Mouse (Mus musculus): ENCODE data around the gene Lpcat1. TPM values are rescaled to one million over a fixed set of nuclear protein-coding genes. Genes with fewer than 3 reads are reported as not detected.
A peak's percentile ranks its signal among the peaks of the same experiment; 100 is the strongest.

Gene Lpcat1
- polyA plus RNA-seq, 1 experiment from 2014 or later, result 64.4 TPM

- peak overlapping the region; percentile 84 for H3K4me2 ChIP-seq
- 60% methylated on average over 9 of the region's 9 CpGs for WGBS
- H3K4me3 ChIP-seq, result no peak overlapping the region
- ATAC-seq (replicated peaks), result no peak
- no peaks in the 10 kb centered on the region for H3K9me3 ChIP-seq
- H3K27ac ChIP-seq, result no peak overlapping the region
- no peak overlapping the region for H3K9ac ChIP-seq
- H3K4me1 ChIP-seq, result peaks cover 29% of the 10 kb centered on the region
- H3K27me3 ChIP-seq (replicated peaks), result no peaks in the 10 kb centered on the region
- no peaks in the 10 kb centered on the region for H3K36me3 ChIP-seq (replicated peaks)
These were observed 2.4 kb downstream of the Lpcat1 start for GRCm38 (mm10) chr13:73469257-73469967.

DNA sequence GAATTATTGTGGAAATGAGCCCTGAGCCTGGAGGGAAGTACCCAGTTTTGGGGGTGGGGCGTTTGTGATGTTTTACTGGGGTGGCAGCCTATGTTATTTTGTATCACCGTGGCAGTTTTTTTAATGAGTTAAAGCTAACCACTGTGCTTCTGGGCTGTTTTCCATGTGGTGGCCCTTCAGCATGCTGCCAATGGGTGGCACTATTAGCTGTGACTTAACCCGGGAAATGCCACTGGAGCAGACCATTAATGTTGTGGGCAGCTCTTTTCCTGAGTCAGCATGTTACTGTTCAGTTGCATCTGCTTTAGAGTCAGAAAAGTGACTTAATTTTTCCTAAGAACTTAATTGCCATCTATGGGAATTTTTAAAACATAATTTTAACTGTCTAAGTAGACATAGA lies 5.5 kb downstream of the Lpcat1 start:
- no peak overlapping the region for H3K27ac ChIP-seq
- H3K4me3 ChIP-seq, result no peak overlapping the region
- H3K9ac ChIP-seq, result no peak overlapping the region
- no peak for ATAC-seq (replicated peaks)
- no peaks in the 10 kb centered on the region for H3K27me3 ChIP-seq (replicated peaks)
- H3K4me1 ChIP-seq, result peaks cover 29% of the 10 kb centered on the region
- H3K36me3 ChIP-seq (replicated peaks), result no peaks in the 10 kb centered on the region
- whole genome bisulfite sequencing, result 80% methylated on average over 3 of the region's 3 CpGs
- H3K9me3 ChIP-seq, result no peaks in the 10 kb centered on the region
- no peak overlapping the region for H3K4me2 ChIP-seq

- H3K9me3 ChIP-seq, result no peaks in the 10 kb centered on the region
- H3K27me3 ChIP-seq (replicated peaks), result no peaks in the 10 kb centered on the region
- H3K27ac ChIP-seq, result no peak overlapping the region
- H3K4me3 ChIP-seq, result no peak overlapping the region
- H3K4me1 ChIP-seq, result peaks cover 19% of the 10 kb centered on the region
- no peak overlapping the region for H3K4me2 ChIP-seq
- no peaks in the 10 kb centered on the region for H3K36me3 ChIP-seq (replicated peaks)
- no peak for ATAC-seq (replicated peaks)
- 92% methylated on average over 2 of the region's 2 CpGs for WGBS
- H3K9ac ChIP-seq, result no peak overlapping the region
These were observed 6.7 kb downstream of the Lpcat1 start for GRCm38 (mm10) chr13:73473746-73474145.

DNA sequence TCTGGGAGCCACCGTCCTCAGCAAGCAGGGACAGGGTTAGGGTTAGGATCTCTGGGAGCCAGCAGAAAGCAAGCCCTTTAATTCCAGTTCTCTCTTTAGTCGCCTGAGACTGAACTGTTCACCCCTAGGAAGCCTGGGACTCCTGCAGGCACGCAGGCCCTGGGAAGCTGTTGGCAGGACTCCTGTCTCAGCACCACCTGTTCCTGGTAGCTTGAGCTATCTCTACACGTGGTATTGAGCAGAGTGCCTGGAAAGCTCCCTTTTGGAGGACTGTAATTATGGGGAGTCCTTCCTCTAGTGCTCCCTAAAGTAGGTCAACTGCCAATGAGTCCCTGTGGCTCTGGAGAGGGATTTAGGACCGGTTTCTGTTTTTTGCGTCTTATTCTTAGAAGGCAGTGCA lies 7.2 kb downstream of the Lpcat1 start:
- Histone ChIP-seq H3K36me3 (replicated peaks) (no peaks in the 10 kb centered on the region), H3K27ac (no peak overlapping the region), H3K9me3 (no peaks in the 10 kb centered on the region), H3K4me3 (no peak overlapping the region), H3K4me2 (no peak overlapping the region), H3K27me3 (replicated peaks) (no peaks in the 10 kb centered on the region), H3K4me1 (peaks cover 15% of the 10 kb centered on the region), H3K9ac (no peak overlapping the region)
- ATAC-seq (replicated peaks), result no peak
- WGBS, result 89% methylated on average over 6 of the region's 6 CpGs

- H3K4me1 ChIP-seq, result peaks cover 3% of the 10 kb centered on the region
- WGBS, result 94% methylated on average over 12 of the region's 12 CpGs
- ATAC-seq (replicated peaks), result no peak
These were observed 8.3 kb downstream of the Lpcat1 start for GRCm38 (mm10) chr13:73475058-73475980.

DNA sequence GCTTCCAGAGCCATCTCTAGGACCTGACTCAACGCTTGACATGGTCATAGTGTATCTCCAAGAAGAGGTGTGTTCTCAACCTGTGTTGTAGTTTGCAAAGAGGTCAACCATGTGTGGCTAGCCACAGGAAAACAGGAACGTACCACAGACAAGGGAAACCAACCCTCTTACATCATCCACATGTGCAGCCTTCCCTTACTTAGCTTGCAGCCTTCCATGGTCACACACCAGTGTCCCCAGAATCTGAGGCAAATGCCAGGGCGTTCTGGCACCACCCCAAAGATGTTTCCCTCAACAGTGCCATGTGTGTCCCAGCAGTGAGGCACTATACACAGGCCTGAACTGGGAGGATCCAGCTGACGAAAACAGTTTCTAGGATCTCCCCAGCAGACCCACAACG lies 9.3 kb downstream of the Lpcat1 start:
- H3K27ac ChIP-seq, result no peak overlapping the region
- no peak for ATAC-seq (replicated peaks)
- no peaks in the 10 kb centered on the region for H3K4me1 ChIP-seq
- H3K27me3 ChIP-seq (replicated peaks), result no peaks in the 10 kb centered on the region
- no peak overlapping the region for H3K4me2 ChIP-seq
- no peaks in the 10 kb centered on the region for H3K36me3 ChIP-seq (replicated peaks)
- no peaks in the 10 kb centered on the region for H3K9me3 ChIP-seq
- H3K9ac ChIP-seq, result no peak overlapping the region
- WGBS, result 91% methylated on average over 5 of the region's 5 CpGs
- H3K4me3 ChIP-seq, result no peak overlapping the region

More at GRCm38 (mm10) chr13:73475058-73475980, 8.3 kb downstream of the Lpcat1 start:
- Histone ChIP-seq H3K9ac (no peak overlapping the region), H3K27me3 (replicated peaks) (no peaks in the 10 kb centered on the region), H3K27ac (no peak overlapping the region), H3K4me3 (no peak overlapping the region), H3K4me2 (no peak overlapping the region), H3K36me3 (replicated peaks) (no peaks in the 10 kb centered on the region), H3K9me3 (no peaks in the 10 kb centered on the region)

- Histone ChIP-seq H3K4me2 (no peak overlapping the region), H3K9me3 (no peaks in the 10 kb centered on the region), H3K27ac (no peak overlapping the region), H3K36me3 (replicated peaks) (no peaks in the 10 kb centered on the region), H3K4me3 (no peak overlapping the region), H3K27me3 (replicated peaks) (no peaks in the 10 kb centered on the region), H3K9ac (no peak overlapping the region), H3K4me1 (no peaks in the 10 kb centered on the region)
- WGBS, result 93% methylated on average over 8 of the region's 8 CpGs
- ATAC-seq (replicated peaks), result no peak
These were observed 9.8 kb downstream of the Lpcat1 start for GRCm38 (mm10) chr13:73476796-73477195.

DNA sequence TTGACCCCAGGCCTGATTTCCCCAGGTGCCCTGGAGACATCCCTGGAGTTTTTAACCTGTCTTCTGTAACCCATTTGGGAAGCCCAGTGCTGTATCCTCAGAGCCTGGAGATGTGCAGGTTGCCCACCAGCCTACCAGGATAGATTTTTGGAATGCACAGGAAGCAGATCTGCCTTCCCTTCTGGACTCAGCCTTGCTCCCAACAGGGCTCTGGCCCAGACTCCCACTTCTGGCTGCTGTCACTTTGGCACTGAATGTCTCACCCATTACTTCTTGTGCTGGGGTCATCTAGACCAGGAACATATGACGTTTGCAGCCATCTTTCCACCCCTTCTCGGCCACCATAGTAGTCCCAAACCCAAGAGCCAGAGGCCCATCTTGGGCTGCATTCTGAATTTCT lies 10.8 kb downstream of the Lpcat1 start:
- Histone ChIP-seq H3K9me3 (no peaks in the 10 kb centered on the region), H3K4me2 (no peak overlapping the region), H3K4me1 (no peaks in the 10 kb centered on the region), H3K9ac (no peak overlapping the region), H3K27ac (no peak overlapping the region), H3K4me3 (no peak overlapping the region), H3K27me3 (replicated peaks) (no peaks in the 10 kb centered on the region), H3K36me3 (replicated peaks) (no peaks in the 10 kb centered on the region)
- WGBS, result 94% methylated on average over 2 of the region's 2 CpGs
- no peak for ATAC-seq (replicated peaks)

- Histone ChIP-seq H3K9ac (no peak overlapping the region), H3K27ac (no peak overlapping the region), H3K4me2 (no peak overlapping the region), H3K4me1 (no peaks in the 10 kb centered on the region), H3K27me3 (replicated peaks) (no peaks in the 10 kb centered on the region), H3K4me3 (no peak overlapping the region), H3K9me3 (no peaks in the 10 kb centered on the region), H3K36me3 (replicated peaks) (peaks cover 17% of the 10 kb centered on the region; the same call in 1 of the 2 replicates)
- 91% methylated on average over 7 of the region's 7 CpGs for WGBS
- no peak for ATAC-seq (replicated peaks)
These were observed 15.5 kb downstream of the Lpcat1 start for GRCm38 (mm10) chr13:73482476-73482875.

GRCm38 (mm10) chr13:73483331-73483730 lies 16.3 kb downstream of the Lpcat1 start:
- H3K4me3 ChIP-seq, result no peak overlapping the region
- ATAC-seq (replicated peaks), result no peak
- WGBS, result 89% methylated on average over 6 of the region's 6 CpGs
- no peaks in the 10 kb centered on the region for H3K27me3 ChIP-seq (replicated peaks)
- H3K27ac ChIP-seq, result no peak overlapping the region
- H3K4me2 ChIP-seq, result no peak overlapping the region
- H3K9me3 ChIP-seq, result no peaks in the 10 kb centered on the region
- no peaks in the 10 kb centered on the region for H3K4me1 ChIP-seq
- H3K36me3 ChIP-seq (replicated peaks), result peaks cover 17% of the 10 kb centered on the region; the same call in 1 of the 2 replicates
- no peak overlapping the region for H3K9ac ChIP-seq

DNA sequence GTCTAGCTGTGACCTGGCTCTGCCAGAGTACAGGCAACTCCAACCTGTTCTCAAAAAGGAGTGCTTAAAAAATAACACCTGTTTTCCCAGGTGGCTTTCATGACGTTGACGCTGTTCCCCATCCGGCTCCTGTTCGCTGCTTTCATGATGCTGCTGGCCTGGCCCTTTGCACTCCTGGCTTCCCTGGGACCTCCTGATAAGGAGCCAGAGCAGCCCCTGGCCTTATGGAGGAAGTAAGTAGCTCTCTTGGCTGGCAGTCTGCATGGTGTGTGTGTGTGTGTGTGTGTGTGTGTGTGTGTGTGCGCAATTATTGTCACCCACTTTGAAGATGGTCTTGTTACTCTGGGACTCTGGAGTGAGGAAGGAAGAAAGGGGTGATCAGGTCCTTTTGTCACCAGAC lies 17.2 kb downstream of the Lpcat1 start:
- no peaks in the 10 kb centered on the region for H3K4me1 ChIP-seq
- no peak overlapping the region for H3K27ac ChIP-seq
- 87% methylated on average over 5 of the region's 5 CpGs for WGBS
- H3K9ac ChIP-seq, result no peak overlapping the region
- H3K27me3 ChIP-seq (replicated peaks), result no peaks in the 10 kb centered on the region
- H3K4me3 ChIP-seq, result no peak overlapping the region
- H3K4me2 ChIP-seq, result no peak overlapping the region
- ATAC-seq (replicated peaks), result no peak
- H3K9me3 ChIP-seq, result no peaks in the 10 kb centered on the region
- peaks cover 18% of the 10 kb centered on the region; the same call in 1 of the 2 replicates for H3K36me3 ChIP-seq (replicated peaks)

GRCm38 (mm10) chr13:73488105-73488504 lies 21.1 kb downstream of the Lpcat1 start:
- WGBS, result 75% methylated on average over 3 of the region's 3 CpGs
- Histone ChIP-seq H3K27me3 (replicated peaks) (no peaks in the 10 kb centered on the region), H3K4me1 (no peaks in the 10 kb centered on the region), H3K9me3 (no peaks in the 10 kb centered on the region), H3K4me3 (no peak overlapping the region), H3K9ac (no peak overlapping the region), H3K27ac (no peak overlapping the region), H3K4me2 (no peak overlapping the region), H3K36me3 (replicated peaks) (peaks cover 39% of the 10 kb centered on the region)
- ATAC-seq (replicated peaks), result no peak

Data from midbrain, embryonic 15.5 days (tissue).